Mouse (Mus musculus) cerebellum, adult 9-10 months (tissue): ENCODE results near the gene Bicdl1.

Experiments used
- DNase-seq: peaks from one replicate; pipeline ENCODE4 v3.0.0; 2022

Gene Bicdl1

GRCm38 (mm10) chr5:115724422-115724821 is 7.0 kb downstream of the Bicdl1 start:
- DNase-seq, result no peak

DNA sequence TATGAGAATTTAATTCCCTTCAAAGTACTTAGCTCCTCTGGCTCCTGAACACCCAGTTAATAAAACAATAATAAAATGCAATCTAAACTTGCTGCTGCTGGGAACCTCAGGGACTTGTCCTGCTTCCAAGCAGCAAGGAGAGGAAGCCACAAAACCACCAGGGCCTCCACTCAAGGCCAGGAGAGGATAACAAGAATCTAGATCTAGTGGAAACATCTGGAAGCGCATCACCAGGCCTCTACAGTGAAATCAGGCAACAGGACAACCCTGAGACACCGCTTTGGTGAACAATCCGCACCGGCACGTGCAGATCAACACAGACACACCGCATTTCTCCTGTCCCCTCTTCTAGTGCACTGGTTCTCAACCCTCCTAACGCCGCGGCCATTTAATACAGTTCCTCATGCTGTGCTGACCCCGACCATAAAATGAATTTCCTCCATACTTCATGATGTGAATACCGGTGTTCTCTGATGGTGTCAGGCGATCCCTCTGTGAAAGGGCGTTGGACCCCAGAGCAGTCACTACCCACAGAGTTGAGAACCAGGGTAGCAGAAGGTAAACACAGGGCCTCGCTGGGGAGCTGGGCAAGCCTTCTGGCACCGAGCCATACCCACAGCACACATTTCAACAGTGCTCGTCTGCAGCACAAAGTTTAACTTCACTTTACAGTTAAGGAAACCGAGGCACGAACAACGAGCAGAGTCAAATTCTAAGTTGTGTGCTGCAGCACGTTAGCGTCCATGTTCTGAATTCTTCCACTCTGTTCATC is 9.0 kb downstream of the Bicdl1 start:
- no peak for DNase-seq

GRCm38 (mm10) chr5:115720761-115721160 is 10.7 kb downstream of the Bicdl1 start:
- no peak for DNase-seq

DNA sequence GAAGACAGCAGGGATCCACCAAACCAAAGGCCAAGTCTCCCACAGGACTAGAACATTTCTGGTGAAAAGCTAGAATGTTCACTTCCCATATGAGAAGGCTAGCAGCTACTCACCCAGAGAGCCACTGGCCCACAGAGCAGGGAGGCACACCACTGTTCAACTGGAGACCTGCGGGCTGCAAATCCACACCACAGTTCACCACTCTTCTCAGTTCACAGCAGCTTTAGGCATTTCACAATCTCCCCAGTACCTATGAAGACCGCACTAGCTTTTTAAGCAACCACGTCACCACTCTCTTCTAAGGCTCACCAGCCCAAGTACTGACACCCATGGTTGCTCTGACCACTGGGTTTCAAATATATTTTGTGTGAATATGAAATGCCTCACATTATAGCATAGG is 13.7 kb downstream of the Bicdl1 start:
- DNase-seq, result no peak

DNA sequence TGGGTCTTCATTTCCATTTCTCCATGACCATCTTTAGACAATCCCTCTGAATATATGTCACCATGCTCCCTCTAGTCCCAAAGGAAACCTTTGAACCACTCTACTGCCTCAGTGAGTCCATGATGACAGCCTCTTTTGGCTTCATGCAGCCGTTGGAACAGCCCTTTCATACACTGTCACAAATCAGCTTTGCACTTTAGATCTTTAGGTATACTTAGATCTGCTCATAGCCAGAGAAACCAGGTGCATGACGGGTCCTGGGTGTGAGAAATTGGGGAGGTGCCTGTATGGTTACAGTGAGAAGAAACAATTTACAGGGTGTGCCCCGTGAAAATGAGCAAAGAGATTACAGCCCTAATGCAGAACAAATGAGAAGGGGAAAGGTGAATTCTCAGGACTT is 14.3 kb downstream of the Bicdl1 start:
- no peak for DNase-seq

DNA sequence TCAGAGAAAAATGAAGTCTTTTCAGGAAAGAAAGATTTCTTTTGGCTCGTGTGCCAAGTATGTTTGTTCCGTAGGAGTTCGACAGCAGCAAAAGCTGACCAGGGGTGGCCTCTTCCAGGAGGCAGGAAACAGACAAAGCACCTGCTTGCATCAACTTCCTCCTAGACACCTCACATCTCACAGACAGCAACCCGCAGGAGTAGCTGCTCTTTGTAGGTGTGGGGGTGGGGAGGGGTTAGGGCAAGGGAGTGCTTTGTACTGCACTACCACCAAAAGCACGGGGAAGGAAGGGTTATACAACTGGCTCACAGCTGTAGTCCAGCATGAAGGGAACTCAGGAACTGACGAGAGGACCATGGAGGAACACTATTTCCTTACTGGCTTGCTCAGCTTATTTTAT is 15.0 kb downstream of the Bicdl1 start:
- DNase-seq, result no peak

DNA sequence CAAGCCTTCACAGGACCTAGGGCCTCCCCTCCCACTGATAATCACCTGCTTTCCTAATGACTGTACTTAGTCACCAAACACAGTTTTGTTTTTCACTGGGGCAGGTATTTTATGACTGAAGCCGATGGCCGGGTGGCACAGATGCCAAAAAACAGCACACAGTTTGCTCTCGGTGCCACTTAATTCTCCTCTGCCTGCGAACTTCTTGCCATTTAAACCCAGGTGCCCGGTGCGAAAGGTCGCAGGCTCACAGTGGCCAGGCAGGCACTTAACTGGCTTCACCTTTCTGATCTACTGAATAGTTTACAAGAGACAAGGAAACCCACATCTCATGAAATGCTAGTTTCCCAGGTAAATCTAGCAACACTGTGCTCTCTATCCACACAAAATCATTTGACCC is 16.7 kb downstream of the Bicdl1 start:
- no peak for DNase-seq

DNA sequence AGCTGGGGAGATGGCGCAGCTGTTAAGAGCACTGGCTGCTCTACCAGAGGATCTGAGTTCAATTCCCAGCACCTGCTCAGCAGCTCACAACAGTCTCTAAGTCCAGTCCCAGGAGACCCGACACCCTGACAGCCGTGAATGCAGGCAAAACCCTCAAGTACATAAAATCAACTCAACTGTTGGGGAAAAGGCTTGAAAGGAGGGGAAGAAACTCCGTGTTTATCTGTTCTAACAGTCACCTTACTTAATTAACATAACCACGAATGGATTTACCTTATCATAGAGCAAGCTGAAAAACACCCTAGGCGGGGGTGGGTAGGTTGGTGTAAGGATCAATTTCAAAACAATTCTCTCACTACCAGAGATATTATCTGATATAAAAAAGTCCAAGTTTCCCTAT is 18.9 kb downstream of the Bicdl1 start:
- DNase-seq, result no peak

DNA sequence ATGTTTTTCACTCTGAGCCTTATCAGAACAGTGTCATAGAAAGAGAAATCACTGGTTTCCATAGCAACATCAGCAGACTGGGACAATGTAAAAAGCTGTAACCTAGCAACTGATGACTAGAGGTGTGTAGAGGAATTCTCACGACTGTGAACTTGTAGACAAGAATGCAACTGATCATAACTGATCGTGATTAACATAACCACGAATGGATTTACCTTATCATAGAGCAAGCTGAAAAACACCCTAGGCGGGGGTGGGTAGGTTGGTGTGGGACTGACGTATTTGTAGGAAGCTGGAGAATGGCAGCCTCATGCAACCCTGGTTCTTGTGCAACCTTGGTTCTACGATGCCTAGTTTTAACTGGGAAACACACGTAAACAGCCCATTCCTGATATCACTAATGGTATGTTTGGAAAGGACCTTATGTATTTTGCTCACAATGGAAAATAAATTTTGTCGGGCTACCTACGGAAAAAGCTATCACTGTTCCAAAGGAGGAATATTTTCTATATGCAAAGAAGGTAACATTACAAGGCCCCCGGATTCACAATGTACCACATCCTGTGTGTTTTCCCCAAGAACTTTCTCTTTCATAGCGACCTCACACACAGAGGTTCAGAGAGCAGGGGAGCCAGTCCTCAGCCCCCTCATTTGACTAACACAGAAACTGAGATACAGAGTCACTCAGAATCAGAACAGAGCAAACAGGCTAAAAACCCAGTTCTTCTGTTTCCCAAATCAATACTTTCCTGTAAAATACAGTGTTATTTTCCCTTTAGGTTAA is 19.6 kb downstream of the Bicdl1 start:
- no peak for DNase-seq

- no peak for DNase-seq
Measured at GRCm38 (mm10) chr5:115710171-115710570, 21.2 kb downstream of the Bicdl1 start.

- peak; percentile 60 for DNase-seq
Measured at GRCm38 (mm10) chr5:115708930-115709329, 22.5 kb downstream of the Bicdl1 start.

DNA sequence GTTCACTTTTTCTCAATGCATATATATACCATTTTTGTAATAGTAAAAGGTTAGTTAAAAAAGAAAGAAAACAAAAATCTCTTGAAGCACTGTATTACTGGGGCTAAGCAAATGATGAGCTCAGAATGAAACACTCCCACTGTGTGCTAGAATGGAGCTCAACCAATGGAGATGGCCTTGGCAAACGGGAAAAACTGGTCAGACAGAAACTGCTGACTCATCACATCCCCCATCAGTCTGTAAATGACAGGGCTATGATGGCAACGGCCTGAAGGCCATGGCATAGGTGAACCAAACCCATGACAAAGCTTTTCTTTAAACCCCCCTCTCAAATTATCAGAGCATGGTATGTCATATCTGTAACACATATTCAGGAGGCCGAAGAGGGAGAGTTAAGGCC is 29.4 kb downstream of the Bicdl1 start:
- DNase-seq, result no peak

DNA sequence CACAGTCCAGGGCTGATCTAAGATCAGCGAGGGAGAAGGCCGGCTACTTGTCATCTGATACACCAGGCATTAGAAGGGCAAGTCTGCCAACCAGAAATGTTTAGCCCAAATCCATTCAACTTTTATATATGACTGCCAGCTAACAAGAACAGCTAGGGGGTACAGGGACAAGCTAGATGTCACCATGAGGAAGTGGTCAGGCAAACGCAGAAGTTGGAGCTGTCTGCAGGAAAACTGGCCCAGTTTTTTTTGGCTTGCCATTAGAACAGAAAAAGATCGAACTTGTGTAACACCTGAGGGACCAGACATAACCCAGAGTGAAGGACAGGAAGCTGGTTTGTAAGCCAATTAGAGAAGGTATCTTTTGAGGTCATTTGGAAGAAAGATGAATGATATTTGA is 30.2 kb downstream of the Bicdl1 start:
- no peak for DNase-seq

DNA sequence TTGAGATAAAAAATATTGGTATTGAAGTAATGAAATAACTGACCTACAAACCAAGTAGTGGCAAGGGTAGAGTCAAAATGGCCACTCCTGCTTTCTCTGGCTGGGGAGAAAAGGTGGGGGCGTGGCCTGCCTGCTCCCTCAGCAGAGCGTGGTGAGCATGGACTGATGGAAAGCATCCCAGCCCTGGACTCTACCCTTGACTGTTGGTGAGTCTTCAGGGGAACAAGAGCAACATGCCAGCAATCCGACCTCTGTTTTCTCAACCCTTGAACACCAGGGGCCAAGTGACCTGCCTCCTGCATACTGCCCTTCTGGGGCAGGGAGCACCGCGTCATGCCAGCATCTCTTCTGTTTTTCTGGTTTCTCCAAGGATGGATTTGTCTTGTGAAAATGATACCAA is 34.6 kb downstream of the Bicdl1 start:
- no peak for DNase-seq

DNA sequence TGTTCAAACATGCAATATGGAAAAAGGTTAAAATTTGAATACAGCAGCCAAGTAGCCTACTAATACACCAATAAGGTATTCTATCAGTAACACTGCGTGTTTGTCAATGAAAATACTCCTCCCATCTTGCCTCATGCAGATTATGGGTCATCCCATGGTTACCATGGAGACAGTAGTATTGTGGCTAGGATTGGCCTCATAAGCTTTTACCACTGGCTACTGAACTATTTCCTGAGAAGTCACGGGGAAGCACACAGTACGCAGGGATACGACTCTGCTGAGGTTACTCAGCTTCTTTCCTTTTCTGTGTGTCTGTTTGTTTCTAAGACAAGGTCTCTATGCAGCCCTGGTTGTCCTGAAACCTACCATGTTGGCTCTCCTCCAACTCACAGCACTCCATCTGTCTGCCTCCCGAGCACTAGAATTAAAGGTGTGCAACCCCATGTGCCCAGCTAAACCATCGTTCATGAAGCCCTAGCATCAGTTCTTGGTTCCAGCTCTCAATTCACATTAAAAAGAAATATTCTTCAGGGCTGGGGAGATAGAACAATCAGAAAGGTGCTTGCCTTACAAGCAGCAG is 36.1 kb downstream of the Bicdl1 start:
- peak; percentile 90 for DNase-seq

GRCm38 (mm10) chr5:115693271-115693670 is 38.1 kb downstream of the Bicdl1 start:
- no peak for DNase-seq

GRCm38 (mm10) chr5:115686716-115687115 is 44.7 kb downstream of the Bicdl1 start:
- no peak for DNase-seq

DNA sequence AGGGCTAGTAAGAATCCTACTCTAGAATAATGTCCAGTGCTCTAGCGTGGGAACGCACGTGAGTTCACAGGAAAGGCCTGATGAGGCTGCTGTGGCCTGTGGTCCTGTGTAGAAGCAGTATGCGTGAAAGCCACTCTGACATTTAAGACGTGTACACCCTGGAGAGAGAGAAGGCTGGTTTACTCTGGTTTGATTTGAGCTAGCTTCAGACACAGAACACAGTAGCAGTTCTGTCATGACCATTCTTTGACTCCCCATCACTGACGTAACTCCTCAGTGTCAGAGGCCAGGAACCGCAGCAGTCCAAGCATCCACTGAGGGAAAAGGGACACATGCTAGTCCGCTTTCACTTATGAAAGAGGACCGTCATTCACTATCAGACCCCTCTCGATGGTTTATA is 46.3 kb downstream of the Bicdl1 start:
- DNase-seq, result no peak

DNA sequence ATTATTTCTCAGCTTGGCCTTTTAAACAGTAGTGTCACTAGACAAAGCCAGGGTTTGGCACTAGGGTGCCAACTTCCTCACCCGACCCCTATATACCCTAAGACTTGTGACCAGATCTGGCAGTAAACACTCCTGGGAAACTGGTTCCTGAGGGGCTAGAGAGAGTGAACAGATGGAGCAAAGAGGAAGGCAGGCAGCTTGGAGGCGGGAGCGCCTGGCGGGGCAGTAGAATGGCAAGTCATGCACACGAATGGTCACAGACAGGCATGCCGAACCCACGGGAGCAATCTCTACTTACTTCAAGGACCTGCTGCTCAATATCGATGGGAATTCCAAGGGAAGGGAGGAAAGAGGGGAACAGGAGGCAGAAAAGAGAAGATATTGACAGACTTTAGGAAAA is 59.6 kb downstream of the Bicdl1 start:
- peak; percentile 68 for DNase-seq

- no peak for DNase-seq
Measured at GRCm38 (mm10) chr5:115670406-115670805, 61.0 kb downstream of the Bicdl1 start.

- DNase-seq, result no peak
Measured at GRCm38 (mm10) chr5:115669974-115670373, 61.4 kb downstream of the Bicdl1 start.

DNA sequence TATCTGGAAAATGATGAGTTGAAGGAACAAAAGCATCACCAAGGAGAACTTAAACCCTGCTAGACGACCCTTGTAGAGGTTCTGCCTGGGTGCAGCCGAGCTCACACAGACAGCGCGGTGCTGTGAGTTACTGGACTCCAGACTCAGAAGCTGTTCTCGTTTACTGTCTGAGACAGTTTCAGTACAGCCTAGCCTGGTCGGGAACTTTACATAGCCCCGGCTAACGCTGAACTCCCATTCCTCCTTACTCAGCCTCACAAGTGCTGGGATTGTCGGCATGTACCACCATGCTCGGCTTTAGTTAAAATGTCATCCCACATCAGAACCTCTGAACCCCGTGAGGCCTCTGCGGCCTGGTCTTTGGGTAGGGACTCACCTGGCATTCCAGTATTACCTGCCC is 62.4 kb downstream of the Bicdl1 start:
- no peak for DNase-seq

GRCm38 (mm10) chr5:115667894-115668293 is 63.5 kb downstream of the Bicdl1 start:
- no peak for DNase-seq

- DNase-seq, result no peak
Measured at GRCm38 (mm10) chr5:115667210-115667609, 64.2 kb downstream of the Bicdl1 start.
